Mouse (Mus musculus) heart, embryonic 10.5 days (tissue): ENCODE measurements around the gene Cdc14a. TPM values are rescaled to one million over a fixed set of nuclear protein-coding genes. Genes with fewer than 3 reads are reported as not detected.

Experiments used
- DNase-seq: peaks from one replicate; pipeline ENCODE4 v3.0.0-alpha.2; 2017; ENCODE audit warnings: low spot score
- H3K27ac ChIP-seq: fragments of 300-500 bp; sonication (generic); 2 replicates; pipeline ENCODE4 v1.5.1; 2016; ENCODE audit warnings: mild to moderate bottlenecking
- H3K27me3 ChIP-seq: fragments of 300-500 bp; sonication (generic); 2 replicates; pipeline ENCODE4 v1.6.1; 2016; ENCODE audit warnings: mild to moderate bottlenecking; ENCODE audit not compliant: poor library complexity, insufficient read depth, severe bottlenecking
- H3K36me3 ChIP-seq: fragments of 300-500 bp; sonication (generic); 2 replicates; pipeline ENCODE4 v1.6.1; 2016; ENCODE audit warnings: mild to moderate bottlenecking, moderate library complexity
- H3K4me1 ChIP-seq: fragments of 300-500 bp; sonication (generic); 2 replicates; pipeline ENCODE4 v1.6.1; 2016; ENCODE audit warnings: mild to moderate bottlenecking
- H3K4me3 ChIP-seq: fragments of 300-500 bp; sonication (generic); 2 replicates; pipeline ENCODE4 v1.5.1; 2016; ENCODE audit warnings: mild to moderate bottlenecking, moderate library complexity
- H3K9me3 ChIP-seq: fragments of 300-500 bp; sonication (generic); 2 replicates; pipeline ENCODE4 v1.6.1; 2016; ENCODE audit warnings: mild to moderate bottlenecking, moderate library complexity
- WGBS: fragments of 180-500 bp; shearing (Covaris S2); methylation state at CpG from one replicate; pipeline ENCODE4 v1.1.7; 2016; 5-methylcytosine and 5-hydroxymethylcytosine counted together
- polyA plus RNA-seq: library from polyadenylated mRNA; unstranded; fragments of >200 nt; fragmentation: Nextera tagmentation; extraction: Ambion mirVana; gene quantifications from 2 replicates; pipeline ENCODE4 v1.2.1, GENCODE M21; 2016

The Cdc14a gene
- polyA plus RNA-seq, 1 experiment from 2014 or later = 8.6 TPM

- Histone ChIP-seq H3K4me3 (no peak overlapping the region), H3K36me3 (no peaks in the 10 kb centered on the region), H3K9me3 (no peaks in the 10 kb centered on the region), H3K27ac (no peak overlapping the region), H3K4me1 (no peaks in the 10 kb centered on the region), H3K27me3 (no peaks in the 10 kb centered on the region)
- peak; percentile 76 for DNase-seq
- 79% methylated on average over 2 of the region's 3 CpGs for WGBS
Observed at GRCm38 (mm10) chr3:116434757-116435156, 10.9 kb upstream of the Cdc14a start.

- H3K27me3 ChIP-seq = no peaks in the 10 kb centered on the region
- H3K27ac ChIP-seq = no peak overlapping the region
- no peaks in the 10 kb centered on the region for H3K9me3 ChIP-seq
- no peak overlapping the region for H3K4me3 ChIP-seq
- no peak for DNase-seq
- H3K4me1 ChIP-seq = peaks cover 13% of the 10 kb centered on the region
- WGBS = 92% methylated on average over 6 of the region's 6 CpGs
- H3K36me3 ChIP-seq = no peaks in the 10 kb centered on the region
Observed at GRCm38 (mm10) chr3:116425901-116426300, 2.1 kb upstream of the Cdc14a start.

GRCm38 (mm10) chr3:116424973-116425284 lies 1.1 kb upstream of the Cdc14a start:
- H3K27me3 ChIP-seq = no peaks in the 10 kb centered on the region
- H3K36me3 ChIP-seq = peaks cover 8% of the 10 kb centered on the region; the same call in 1 of the 2 replicates
- under 1% methylated on average over 11 of the region's 11 CpGs for WGBS
- H3K9me3 ChIP-seq = no peaks in the 10 kb centered on the region
- H3K4me1 ChIP-seq = peaks cover 15% of the 10 kb centered on the region
- peak overlapping the region; percentile 97 for H3K4me3 ChIP-seq
- DNase-seq = peak; percentile 96
- H3K27ac ChIP-seq = peak overlapping the region; percentile 93

- Histone ChIP-seq H3K27ac (peak overlapping the region; percentile 93), H3K9me3 (no peaks in the 10 kb centered on the region), H3K4me3 (peak overlapping the region; percentile 97), H3K36me3 (peaks cover 11% of the 10 kb centered on the region; the same call in 1 of the 2 replicates), H3K4me1 (peaks cover 18% of the 10 kb centered on the region), H3K27me3 (no peaks in the 10 kb centered on the region)
- WGBS = under 1% methylated on average over 32 of the region's 32 CpGs
- DNase-seq = no peak
Observed at GRCm38 (mm10) chr3:116424160-116424972, 534 bp upstream of the Cdc14a start.

GRCm38 (mm10) chr3:116422795-116423352 lies 958 bp downstream of the Cdc14a start:
- H3K27me3 ChIP-seq = no peaks in the 10 kb centered on the region
- WGBS = 0% methylated on average over 23 of the region's 23 CpGs
- H3K4me3 ChIP-seq = peak overlapping the region; percentile 97
- peak; percentile 85 for DNase-seq
- H3K4me1 ChIP-seq = peaks cover 18% of the 10 kb centered on the region
- no peaks in the 10 kb centered on the region for H3K9me3 ChIP-seq
- peaks cover 21% of the 10 kb centered on the region for H3K36me3 ChIP-seq
- peak overlapping the region; percentile 93 for H3K27ac ChIP-seq

GRCm38 (mm10) chr3:116422074-116422473 lies 1.8 kb downstream of the Cdc14a start:
- Histone ChIP-seq H3K27me3 (no peaks in the 10 kb centered on the region), H3K4me3 (peak overlapping the region; percentile 97), H3K9me3 (no peaks in the 10 kb centered on the region), H3K27ac (no peak overlapping the region), H3K36me3 (peaks cover 26% of the 10 kb centered on the region), H3K4me1 (peaks cover 18% of the 10 kb centered on the region)
- peak; percentile 67 for DNase-seq
- WGBS = 54% methylated on average over 8 of the region's 8 CpGs

GRCm38 (mm10) chr3:116421121-116421520 lies 2.7 kb downstream of the Cdc14a start:
- no peaks in the 10 kb centered on the region for H3K9me3 ChIP-seq
- no peaks in the 10 kb centered on the region for H3K27me3 ChIP-seq
- peaks cover 18% of the 10 kb centered on the region for H3K4me1 ChIP-seq
- H3K4me3 ChIP-seq = no peak overlapping the region
- peak; percentile 42 for DNase-seq
- no peak overlapping the region for H3K27ac ChIP-seq
- WGBS = 69% methylated on average over 6 of the region's 6 CpGs
- peaks cover 36% of the 10 kb centered on the region for H3K36me3 ChIP-seq

GRCm38 (mm10) chr3:116419791-116420190 lies 4.0 kb downstream of the Cdc14a start:
- peaks cover 18% of the 10 kb centered on the region for H3K4me1 ChIP-seq
- 85% methylated on average over 11 of the region's 11 CpGs for WGBS
- DNase-seq = peak; percentile 70
- no peak overlapping the region for H3K4me3 ChIP-seq
- H3K27me3 ChIP-seq = no peaks in the 10 kb centered on the region
- H3K9me3 ChIP-seq = no peaks in the 10 kb centered on the region
- peaks cover 48% of the 10 kb centered on the region for H3K36me3 ChIP-seq
- H3K27ac ChIP-seq = no peak overlapping the region

- DNase-seq = no peak
- peaks cover 18% of the 10 kb centered on the region for H3K4me1 ChIP-seq
- no peak overlapping the region for H3K4me3 ChIP-seq
- peaks cover 45% of the 10 kb centered on the region for H3K36me3 ChIP-seq
- H3K9me3 ChIP-seq = no peaks in the 10 kb centered on the region
- 95% methylated on average over 3 of the region's 3 CpGs for WGBS
- no peak overlapping the region for H3K27ac ChIP-seq
- H3K27me3 ChIP-seq = no peaks in the 10 kb centered on the region
Observed at GRCm38 (mm10) chr3:116414451-116414860, 9.4 kb downstream of the Cdc14a start.

- H3K9me3 ChIP-seq = no peaks in the 10 kb centered on the region
- WGBS = 91% methylated on average over 4 of the region's 4 CpGs
- peaks cover 28% of the 10 kb centered on the region for H3K4me1 ChIP-seq
- no peak overlapping the region for H3K27ac ChIP-seq
- H3K4me3 ChIP-seq = no peak overlapping the region
- peaks cover 42% of the 10 kb centered on the region for H3K36me3 ChIP-seq
- H3K27me3 ChIP-seq = no peaks in the 10 kb centered on the region
- DNase-seq = peak; percentile 11
Observed at GRCm38 (mm10) chr3:116412954-116413724, 10.7 kb downstream of the Cdc14a start.

- Histone ChIP-seq H3K27me3 (no peaks in the 10 kb centered on the region), H3K27ac (peak overlapping the region; percentile 76), H3K36me3 (peaks cover 15% of the 10 kb centered on the region; the same call in 1 of the 2 replicates), H3K9me3 (no peaks in the 10 kb centered on the region), H3K4me3 (peak overlapping the region; percentile 36; the same call in 1 of the 2 replicates), H3K4me1 (peaks cover 36% of the 10 kb centered on the region)
- DNase-seq = peak; percentile 76
- WGBS = 29% methylated on average over 7 of the region's 7 CpGs
Observed at GRCm38 (mm10) chr3:116410051-116410450, 13.8 kb downstream of the Cdc14a start.

GRCm38 (mm10) chr3:116409486-116409885 lies 14.3 kb downstream of the Cdc14a start:
- Histone ChIP-seq H3K36me3 (peaks cover 10% of the 10 kb centered on the region; the same call in 1 of the 2 replicates), H3K4me1 (peaks cover 37% of the 10 kb centered on the region), H3K9me3 (no peaks in the 10 kb centered on the region), H3K27me3 (no peaks in the 10 kb centered on the region), H3K27ac (peak overlapping the region; percentile 76), H3K4me3 (peak overlapping the region; percentile 36; the same call in 1 of the 2 replicates)
- WGBS = 35% methylated on average over 8 of the region's 8 CpGs
- DNase-seq = peak; percentile 61

- Histone ChIP-seq H3K36me3 (peaks cover 5% of the 10 kb centered on the region; the same call in 1 of the 2 replicates), H3K27me3 (no peaks in the 10 kb centered on the region), H3K9me3 (no peaks in the 10 kb centered on the region), H3K4me1 (peaks cover 37% of the 10 kb centered on the region), H3K4me3 (no peak overlapping the region), H3K27ac (no peak overlapping the region; the same call in 1 of the 2 replicates)
- peak; percentile 73 for DNase-seq
- WGBS = 67% methylated on average over 10 of the region's 10 CpGs
Observed at GRCm38 (mm10) chr3:116408856-116409255, 15.0 kb downstream of the Cdc14a start.
